Mouse (Mus musculus) erythroblast, adult 5-6 weeks (primary cell): ENCODE data around the gene Abtb1. TPM values are rescaled to one million over a fixed set of nuclear protein-coding genes. Genes with fewer than 3 reads are reported as not detected.

Experiments
- total RNA-seq, 2 experiments: library from RNA; stranded (forward) in 1 of 2; stranded (reverse) in 1 of 2; fragments of 150-400 nt in 1 of 2; fragments of 200-764, 138-1000 nt in 1 of 2; gene quantifications; 2 replicates each; pipeline versions ENCODE4 v1.2.3 to v1.2.4; 2015 to 2017; ENCODE audit warnings: low replicate concordance in 2 of 2

Gene Abtb1
- total RNA-seq, 2 experiments from 2014 or later: 78.6 to 344 TPM

Other genes with a start within 250 kb of the Abtb1 start
- 15.5 and 26.9 TPM in 2 replicates for gene Kbtbd12, start 204.0 kb downstream of the Abtb1 start, total RNA-seq (2015; ENCODE audit: low replicate concordance)
- gene Kbtbd12, start 204.0 kb downstream of the Abtb1 start, total RNA-seq (2017; ENCODE audit: low replicate concordance): 32.2 and 64.1 TPM in 2 replicates
- gene Mgll, start 117.6 kb downstream of the Abtb1 start, total RNA-seq (2015; ENCODE audit: low replicate concordance): 29.8 and 41.2 TPM in 2 replicates
- 44.1 and 78.5 TPM in 2 replicates for gene Mgll, start 117.6 kb downstream of the Abtb1 start, total RNA-seq (2017; ENCODE audit: low replicate concordance)
- gene Podxl2, start 33.1 kb upstream of the Abtb1 start, total RNA-seq (2015; ENCODE audit: low replicate concordance): not detected in 2 replicates
- not detected in 2 replicates for gene Podxl2, start 33.1 kb upstream of the Abtb1 start, total RNA-seq (2017; ENCODE audit: low replicate concordance)
- gene Mcm2, start 56.8 kb upstream of the Abtb1 start, total RNA-seq (2015; ENCODE audit: low replicate concordance): 30.6 and 34.7 TPM in 2 replicates
- gene Mcm2, start 56.8 kb upstream of the Abtb1 start, total RNA-seq (2017; ENCODE audit: low replicate concordance): 78.5 and 87.8 TPM in 2 replicates
- gene Tpra1, start 60.3 kb upstream of the Abtb1 start, total RNA-seq (2015; ENCODE audit: low replicate concordance): 112 and 136 TPM in 2 replicates
- 210 and 272 TPM in 2 replicates for gene Tpra1, start 60.3 kb upstream of the Abtb1 start, total RNA-seq (2017; ENCODE audit: low replicate concordance)